8 mouse cellular contexts compared by ENCODE assay signal in genomic region chr4:140701716-140702561, GRCm38 (mm10). TPM values are rescaled to one million over a fixed set of nuclear protein-coding genes. Genes with fewer than 3 reads are reported as not detected.
A peak's percentile ranks its signal among the peaks of the same experiment; 100 is the strongest.
DNase-seq lines count a peak whose midpoint lies in the region; ATAC-seq and TF ChIP-seq lines count a peak whose summit lies in the region.

No protein-coding gene starts in this region.

- DNase-seq in adrenal gland, adult 18-20 months (ENCODE audit: low spot score in 2 of 2) = peak; percentile 47 to 49
- DNase-seq in adrenal gland, postnatal 4 days (ENCODE audit: low spot score in 2 of 2) = no peak
- peak; percentile 75 for DNase-seq in embryonic facial prominence, embryonic 14.5 days (ENCODE audit: low spot score)

- no peak for TF ChIP-seq POLR2A in small intestine, adult 2 months (IDR thresholded peaks at IDR 0.05; ENCODE audit: low read depth, low read length)

- peak overlapping the region; percentile 89 for H3K4me3 ChIP-seq in E14TG2a.4 (replicated peaks; ENCODE audit: low read length)
- peak overlapping the region; percentile 86 for H3K4me3 ChIP-seq in embryonic facial prominence, embryonic 14.5 days (ENCODE audit: low read depth, low read length)
- H3K4me3 ChIP-seq in hindbrain, embryonic 16.5 days (ENCODE audit: low read length) = peak overlapping the region; percentile 94
- H3K4me3 ChIP-seq in lung, embryonic 16.5 days (ENCODE audit: low read length) = peak overlapping the region; percentile 93
- peak overlapping the region; percentile 86 for H3K4me3 ChIP-seq in small intestine, adult 2 months (ENCODE audit: low read depth, low read length)

- H3K4me2 ChIP-seq in embryonic facial prominence, embryonic 14.5 days (ENCODE audit: low read depth, low read length) = peak overlapping the region; percentile 73
- peak overlapping the region; percentile 75 for H3K4me2 ChIP-seq in hindbrain, embryonic 16.5 days (ENCODE audit: low read length)
- peak overlapping the region; percentile 88 for H3K4me2 ChIP-seq in lung, embryonic 16.5 days (ENCODE audit: low read depth, low read length)

- H3K27me3 ChIP-seq in E14TG2a.4 (ENCODE audit: insufficient read depth, low read length) = no peaks in the 10 kb centered on the region
- peaks cover 8% of the 10 kb centered on the region; the same call in 1 of the 2 replicates for H3K27me3 ChIP-seq in embryonic facial prominence, embryonic 14.5 days (replicated peaks; ENCODE audit: control insufficient read depth, insufficient read depth, low read length)
- H3K27me3 ChIP-seq in hindbrain, embryonic 16.5 days (replicated peaks; ENCODE audit: control insufficient read depth, insufficient read depth, low read length) = peaks cover 11% of the 10 kb centered on the region
- H3K27me3 ChIP-seq in lung, embryonic 16.5 days (ENCODE audit: control insufficient read depth, insufficient read depth, low read depth, low read length) = no peaks in the 10 kb centered on the region; the same call in 1 of the 2 replicates
- no peaks in the 10 kb centered on the region for H3K27me3 ChIP-seq in small intestine, adult 2 months (ENCODE audit: control insufficient read depth, insufficient read depth, low read length)

- no peak for TF ChIP-seq CTCF in E14TG2a.4 (conservative IDR thresholded peaks at IDR 0.05; ENCODE audit: low read length)
- no peak for TF ChIP-seq CTCF in small intestine, adult 2 months (IDR thresholded peaks at IDR 0.05; ENCODE audit: extremely low read depth, insufficient read length, insufficient replicate concordance, low read depth, low read length)

- WGBS in embryonic facial prominence, embryonic 14.5 days = 0% methylated on average over 9 of the region's 107 CpGs
- under 1% methylated on average over 54 of the region's 107 CpGs for whole genome bisulfite sequencing in hindbrain, embryonic 16.5 days
- 0% methylated on average over 29 of the region's 107 CpGs for WGBS in lung, embryonic 16.5 days
- WGBS in small intestine, adult 2 months = 2% methylated on average over 96 of the region's 107 CpGs

- no peaks in the 10 kb centered on the region for H3K9me3 ChIP-seq in E14TG2a.4 (ENCODE audit: low read length)
- no peaks in the 10 kb centered on the region for H3K9me3 ChIP-seq in embryonic facial prominence, embryonic 14.5 days (ENCODE audit: control insufficient read depth, low read length)
- H3K9me3 ChIP-seq in hindbrain, embryonic 16.5 days (ENCODE audit: control insufficient read depth, low read length) = no peaks in the 10 kb centered on the region
- H3K9me3 ChIP-seq in lung, embryonic 16.5 days (ENCODE audit: control insufficient read depth, low read length) = no peaks in the 10 kb centered on the region

- H3K4me1 ChIP-seq in E14TG2a.4 (replicated peaks; ENCODE audit: low read depth, low read length) = peaks cover 60% of the 10 kb centered on the region
- peaks cover 23% of the 10 kb centered on the region for H3K4me1 ChIP-seq in embryonic facial prominence, embryonic 14.5 days (ENCODE audit: control insufficient read depth, insufficient read depth, low read length)
- H3K4me1 ChIP-seq in hindbrain, embryonic 16.5 days (ENCODE audit: control insufficient read depth, insufficient read depth, low read depth, low read length) = peaks cover 32% of the 10 kb centered on the region
- peaks cover 32% of the 10 kb centered on the region for H3K4me1 ChIP-seq in lung, embryonic 16.5 days (replicated peaks; ENCODE audit: control insufficient read depth, insufficient read depth, low read length)
- peaks cover 4% of the 10 kb centered on the region for H3K4me1 ChIP-seq in small intestine, adult 2 months (ENCODE audit: control insufficient read depth, insufficient read depth, insufficient read length, low read length)

- peak overlapping the region; percentile 98 for H3K27ac ChIP-seq in embryonic facial prominence, embryonic 14.5 days (replicated peaks; ENCODE audit: low read depth, low read length)
- peak overlapping the region; percentile 89 for H3K27ac ChIP-seq in hindbrain, embryonic 16.5 days (ENCODE audit: low read depth, low read length)
- peak overlapping the region; percentile 97 for H3K27ac ChIP-seq in lung, embryonic 16.5 days (ENCODE audit: low read length)
- H3K27ac ChIP-seq in small intestine, adult 2 months (ENCODE audit: insufficient read depth, low read depth, low read length) = peak overlapping the region; percentile 79

- H3K36me3 ChIP-seq in E14TG2a.4 (ENCODE audit: insufficient read depth, low read length) = peaks cover 31% of the 10 kb centered on the region
- peaks cover 14% of the 10 kb centered on the region; the same call in 1 of the 2 replicates for H3K36me3 ChIP-seq in embryonic facial prominence, embryonic 14.5 days (ENCODE audit: control insufficient read depth, insufficient read depth, low read length)
- no peaks in the 10 kb centered on the region for H3K36me3 ChIP-seq in hindbrain, embryonic 16.5 days (ENCODE audit: control insufficient read depth, insufficient read depth, low read length)
- H3K36me3 ChIP-seq in lung, embryonic 16.5 days (ENCODE audit: control insufficient read depth, insufficient read depth, low read length) = 0 out of 2 replicates have a peak, but pooled peaks cover 3% of the 10 kb centered on the region
- no peaks in the 10 kb centered on the region for H3K36me3 ChIP-seq in small intestine, adult 2 months (ENCODE audit: control insufficient read depth, insufficient read depth, low read length)

- H3K9ac ChIP-seq in embryonic facial prominence, embryonic 14.5 days (ENCODE audit: low read depth, low read length) = peak overlapping the region; percentile 97
- peak overlapping the region; percentile 93 for H3K9ac ChIP-seq in hindbrain, embryonic 16.5 days (ENCODE audit: low read depth, low read length)
- H3K9ac ChIP-seq in lung, embryonic 16.5 days (ENCODE audit: low read length) = peak overlapping the region; percentile 96

- ATAC-seq in embryonic facial prominence, embryonic 14.5 days (ENCODE audit: low read depth) = peak; percentile 10; the same call in 1 of the 2 replicates
- 0 out of 2 replicates have a peak, but pooled peaks have one; percentile 2 for ATAC-seq in hindbrain, embryonic 16.5 days
- ATAC-seq in lung, embryonic 16.5 days (ENCODE audit: low read depth) = peak; percentile 35
- no peak for ATAC-seq in erythroid progenitor cell, adult 5-6 weeks (replicated peaks; ENCODE audit: low FRiP score, poor library complexity, severe bottlenecking)

RNA-seq across cellular contexts. Expression of gene Rcc2, which starts 1.6 kb away (rescaled TPM):
- total RNA-seq in adrenal gland, adult 18-20 months (2021) = 10 to 100 TPM; 46.4 to 72.2 TPM
- 100 to 1,000 TPM in 1 of 2 experiments, 10 to 100 TPM in 1; 98.2 to 106 TPM for total RNA-seq in adrenal gland, postnatal 4 days (2021)
- polyA plus RNA-seq in embryonic facial prominence, embryonic 14.5 days (2014; fragmentation: Nextera tagmentation; extraction: Ambion mirVana) = 31.1 and 31.6 TPM in 2 replicates
- polyA plus RNA-seq in hindbrain, embryonic 16.5 days (2015; fragmentation: Nextera tagmentation; extraction: Ambion mirVana) = 7.7 and 9.5 TPM in 2 replicates
- 21.9 and 22.4 TPM in 2 replicates for polyA plus RNA-seq in lung, embryonic 16.5 days (2015; fragmentation: Nextera tagmentation; extraction: Ambion mirVana)
- 23.1 and 42.9 TPM in 2 replicates for polyA plus RNA-seq in small intestine, adult 2 months (2012; rRNA removed)
- 22.6 and 25.6 TPM in 2 replicates for total RNA-seq in erythroid progenitor cell, adult 5-6 weeks (2015; ENCODE audit: low replicate concordance)
- total RNA-seq in erythroid progenitor cell, adult 5-6 weeks (2017; ENCODE audit: low replicate concordance) = 22.3 and 26.0 TPM in 2 replicates

RNA-seq across cellular contexts. Expression of gene Arhgef10l, which starts 36.1 kb away (rescaled TPM):
- 10 to 100 TPM in 1 of 2 experiments, 1 to 10 TPM in 1; 6.7 to 10.7 TPM for total RNA-seq in adrenal gland, adult 18-20 months (2021)
- 10 to 100 TPM; 30.2 to 37.8 TPM for total RNA-seq in adrenal gland, postnatal 4 days (2021)
- polyA plus RNA-seq in embryonic facial prominence, embryonic 14.5 days (2014; fragmentation: Nextera tagmentation; extraction: Ambion mirVana) = 13.4 and 14.8 TPM in 2 replicates
- 20.7 and 24.5 TPM in 2 replicates for polyA plus RNA-seq in hindbrain, embryonic 16.5 days (2015; fragmentation: Nextera tagmentation; extraction: Ambion mirVana)
- polyA plus RNA-seq in lung, embryonic 16.5 days (2015; fragmentation: Nextera tagmentation; extraction: Ambion mirVana) = 15.5 and 15.8 TPM in 2 replicates
- polyA plus RNA-seq in small intestine, adult 2 months (2012; rRNA removed) = 10.4 and 14.2 TPM in 2 replicates
- not detected in 2 replicates for total RNA-seq in erythroid progenitor cell, adult 5-6 weeks (2015; ENCODE audit: low replicate concordance)
- total RNA-seq in erythroid progenitor cell, adult 5-6 weeks (2017; ENCODE audit: low replicate concordance) = 0.64 and 1.4 TPM in 2 replicates

RNA-seq across cellular contexts. Expression of gene Padi6, which starts 40.5 kb away (rescaled TPM):
- not detected for total RNA-seq in adrenal gland, adult 18-20 months (2021)
- total RNA-seq in adrenal gland, postnatal 4 days (2021) = under 1 TPM in 1 of 2 experiments, not detected in 1; 0.73 TPM
- polyA plus RNA-seq in embryonic facial prominence, embryonic 14.5 days (2014; fragmentation: Nextera tagmentation; extraction: Ambion mirVana) = not detected in 2 replicates
- 0.06 TPM in 1 of 2 replicates, not detected in the other for polyA plus RNA-seq in hindbrain, embryonic 16.5 days (2015; fragmentation: Nextera tagmentation; extraction: Ambion mirVana)
- not detected in 2 replicates for polyA plus RNA-seq in lung, embryonic 16.5 days (2015; fragmentation: Nextera tagmentation; extraction: Ambion mirVana)
- polyA plus RNA-seq in small intestine, adult 2 months (2012; rRNA removed) = not detected in 2 replicates
- total RNA-seq in erythroid progenitor cell, adult 5-6 weeks (2015; ENCODE audit: low replicate concordance) = not detected in 2 replicates
- not detected in 2 replicates for total RNA-seq in erythroid progenitor cell, adult 5-6 weeks (2017; ENCODE audit: low replicate concordance)

Comparison
In these comparisons a context has a peak if more than half of its experiments do, and no peak if none do; other contexts are left out.
1. DNase-seq: peak in adrenal gland, adult 18-20 months (2 of 2) and embryonic facial prominence, embryonic 14.5 days (single experiment); none in adrenal gland, postnatal 4 days (0 of 2).
2. Peak in every context shown above with its lines, with median percentiles within 50 percentile points of each other: H3K4me3 ChIP-seq, H3K27ac ChIP-seq, H3K4me2 ChIP-seq and H3K9ac ChIP-seq.